Comparison of ENCODE assay signal across 14 mouse cellular contexts in genomic region chr2:157799533-157799932, GRCm38 (mm10).
"Had no signal": no experiment of that assay in that cellular context is flagged by ENCODE, and none has a peak within 500 bp of the region (broad histone marks: within the 10 kb centered on the region; RNA-seq: fewer than 3 reads in every experiment).

No protein-coding gene starts in this region.

- DNase-seq: kidney, adult 18-20 months; kidney, postnatal 10 days; liver; liver, embryonic 13.5 days; liver, postnatal 0 days; lung, postnatal 14 days; thymus, adult 2 months; thymus, postnatal 25 days had no signal

- H3K9ac ChIP-seq: limb, embryonic 12.5 days; liver, embryonic 13.5 days; liver, postnatal 0 days; lung, embryonic 15.5 days; midbrain, embryonic 12.5 days; stomach, embryonic 15.5 days had no signal

- H3K9me3 ChIP-seq: limb, embryonic 12.5 days; liver, embryonic 13.5 days; lung, embryonic 15.5 days; megakaryocyte, embryonic 14.5 days; midbrain, embryonic 12.5 days; stomach, embryonic 15.5 days had no signal

- H3K4me2 ChIP-seq: limb, embryonic 12.5 days; liver, embryonic 13.5 days; lung, embryonic 15.5 days; midbrain, embryonic 12.5 days; stomach, embryonic 15.5 days had no signal

- ATAC-seq: liver, postnatal 0 days had no signal

- H3K4me1 ChIP-seq: lung, embryonic 15.5 days; stomach, embryonic 15.5 days had no signal

- H3K4me3 ChIP-seq: limb, embryonic 12.5 days; liver, embryonic 13.5 days; lung, embryonic 15.5 days; megakaryocyte, embryonic 14.5 days; midbrain, embryonic 12.5 days; stomach, embryonic 15.5 days had no signal

- H3K36me3 ChIP-seq: liver, embryonic 13.5 days; midbrain, embryonic 12.5 days; stomach, embryonic 15.5 days had no signal

- H3K27me3 ChIP-seq: limb, embryonic 12.5 days; liver, embryonic 13.5 days; lung, embryonic 15.5 days; megakaryocyte, embryonic 14.5 days; stomach, embryonic 15.5 days had no signal

- H3K27ac ChIP-seq: liver, embryonic 13.5 days; lung, embryonic 15.5 days; macrophage; stomach, embryonic 15.5 days had no signal
